Mouse (Mus musculus) ES-Bruce4 (cell line): ENCODE results near the gene Mog.

Experiments used
- CTCF ChIP-seq: IDR thresholded peaks from one replicate; pipeline ENCODE4 v1.8.1; 2011; ENCODE audit warnings: low read depth, low read length
- EP300 ChIP-seq: IDR thresholded peaks from 2 replicates; pipeline ENCODE4 v1.6.1; 2011; ENCODE audit warnings: low read depth, low read length; ENCODE audit not compliant: insufficient read depth
- POLR2A ChIP-seq: IDR thresholded peaks from one replicate; pipeline ENCODE4 v1.8.1; 2011; ENCODE audit warnings: low read length; ENCODE audit not compliant: insufficient read depth

GRCm38 (mm10) chr17:37018328-37018727 is 4.9 kb downstream of the Mog start:
- TF ChIP-seq EP300 (no peak), POLR2A (no peak), CTCF (no peak)
